Mouse (Mus musculus) adrenal gland, adult (tissue): ENCODE data around the gene Rnase10.
A peak's percentile ranks its signal among the peaks of the same experiment; 100 is the strongest.
"Not testable (repeated sequence)": the region's sequence is repeated elsewhere in the genome, so short reads cannot be mapped to it uniquely, and the experiment has no call there.

Experiments used
- DNase-seq, 2 experiments: peaks; one replicate each; pipeline ENCODE4 v3.0.0; 2022 to 2023; ENCODE audit warnings: low spot score in 1 of 2; ENCODE audit not compliant: inconsistent age in 2 of 2

Rnase10 gene

DNA sequence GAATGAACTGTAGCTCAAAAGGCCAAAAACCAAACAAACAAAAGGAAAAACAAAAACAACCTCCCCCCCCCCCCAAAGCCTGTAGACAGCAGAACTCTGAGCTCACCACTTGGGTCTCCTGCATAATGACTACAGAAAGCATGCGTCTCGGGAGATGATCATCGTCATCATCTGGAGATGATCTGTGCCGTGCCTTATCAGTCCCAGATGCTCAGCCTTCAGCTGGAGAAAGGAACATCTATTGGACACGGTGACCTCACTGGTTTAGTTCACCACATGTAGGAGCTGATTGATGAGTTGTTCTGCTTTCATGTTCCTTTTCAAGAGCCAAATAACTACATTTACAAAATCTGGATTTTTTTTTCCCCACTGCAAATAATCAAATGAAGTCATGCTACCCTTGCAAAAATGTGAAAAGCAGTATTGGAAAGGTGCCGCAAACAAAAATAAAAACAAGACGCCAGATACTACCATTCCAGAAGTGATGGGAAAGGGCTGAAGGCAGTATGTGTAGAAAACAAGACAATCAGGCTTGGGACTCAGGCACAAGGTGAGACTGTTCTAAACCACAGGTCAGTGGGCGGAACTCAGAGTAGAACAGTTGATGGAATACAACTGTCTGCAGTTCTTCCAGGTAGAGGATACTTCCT lies at the start of gene Rnase10:
Gene Rnase10 (plus strand): TSS at position 600 of the 650 bp plus-strand sequence.
- no peak for DNase-seq

DNA sequence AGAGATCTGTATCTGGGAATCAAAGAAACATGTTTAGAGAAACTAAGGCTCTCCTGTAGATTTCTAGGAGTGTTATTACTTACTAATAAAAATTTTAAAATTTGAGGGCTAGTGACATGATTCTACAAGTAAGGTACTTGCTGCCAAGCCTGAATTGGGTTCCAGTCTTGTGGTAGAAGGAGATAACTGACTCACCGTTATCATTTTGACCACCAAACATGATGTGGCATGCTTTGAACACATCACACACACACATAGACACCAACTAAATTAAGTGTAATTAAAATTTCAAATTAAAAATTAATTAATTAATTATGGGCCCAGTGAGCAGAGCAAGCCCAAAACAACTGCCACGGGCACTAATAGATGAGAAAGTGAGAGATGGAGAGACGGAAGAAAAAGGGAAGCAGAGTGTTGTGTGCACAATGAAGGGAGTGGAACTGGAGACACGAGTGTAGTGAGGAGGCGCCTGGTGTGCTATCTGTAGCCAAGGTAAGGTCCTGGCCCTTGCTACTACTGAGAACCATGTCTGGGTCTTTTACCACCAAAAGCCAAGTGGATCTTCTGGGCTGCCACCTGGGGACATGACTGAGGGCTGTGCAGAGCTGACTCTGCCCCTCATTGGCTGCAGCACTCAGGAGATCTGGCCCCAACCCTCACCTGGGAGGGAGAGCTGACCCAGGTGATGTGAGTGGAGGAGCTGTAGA lies 49.1 kb upstream of the Rnase10 start:
- not testable (repeated sequence) for DNase-seq

DNA sequence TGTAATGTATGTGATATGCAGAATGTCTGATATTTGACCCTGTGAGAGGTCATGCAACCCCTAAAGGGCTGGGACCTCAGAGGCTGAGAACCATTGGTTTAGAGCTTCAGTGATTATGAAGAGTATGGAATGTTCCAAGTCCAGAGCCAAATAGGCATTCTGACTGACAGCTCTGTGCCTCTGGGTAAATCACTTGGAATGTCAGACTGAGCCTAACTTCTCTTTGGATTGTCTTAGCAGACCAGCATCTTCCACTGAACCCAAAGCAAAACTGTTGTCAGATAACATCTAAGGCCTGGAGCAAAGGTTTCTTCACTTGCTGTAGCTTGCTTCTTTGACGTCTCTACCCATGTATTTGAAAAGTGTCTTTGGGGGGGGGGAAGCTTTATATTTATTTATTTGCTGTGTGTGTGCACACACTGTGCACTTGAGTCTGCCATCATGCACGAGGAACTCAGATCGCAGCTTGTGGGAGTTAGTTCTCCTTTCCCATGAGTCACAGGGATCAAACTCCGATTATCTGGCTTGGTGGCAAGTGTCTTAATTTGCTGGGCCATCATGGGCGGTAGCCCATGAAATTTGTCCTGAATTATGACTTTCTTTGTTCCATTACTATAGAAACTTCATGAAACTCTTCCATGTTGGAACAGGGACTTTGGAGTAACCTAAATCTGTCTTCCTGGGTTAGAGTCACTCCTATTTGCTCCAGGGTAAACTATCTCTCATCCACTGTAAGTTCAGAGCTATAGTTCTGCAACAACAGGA lies 39.2 kb upstream of the Rnase10 start:
- DNase-seq: no peak

DNA sequence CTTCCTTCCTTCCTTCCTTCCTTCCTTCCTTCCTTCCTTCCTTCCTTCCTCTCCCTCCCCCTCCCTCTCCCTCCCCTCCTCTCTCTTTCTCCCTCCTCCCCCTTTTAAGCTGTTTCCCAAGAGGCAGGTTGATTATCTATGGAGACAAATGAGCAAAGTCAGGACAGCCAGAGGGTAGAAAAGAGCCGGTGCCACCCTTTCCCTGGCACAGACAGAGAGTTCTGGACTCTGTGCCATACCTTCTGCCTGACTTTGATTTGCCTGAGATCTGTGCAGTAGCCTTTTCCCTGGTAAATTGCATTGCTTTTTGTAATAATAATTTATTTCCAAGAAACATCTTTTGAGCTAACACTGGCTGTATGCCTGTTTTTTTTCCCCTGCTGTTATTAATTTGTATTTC lies 38.5 kb upstream of the Rnase10 start:
- DNase-seq: no peak

DNA sequence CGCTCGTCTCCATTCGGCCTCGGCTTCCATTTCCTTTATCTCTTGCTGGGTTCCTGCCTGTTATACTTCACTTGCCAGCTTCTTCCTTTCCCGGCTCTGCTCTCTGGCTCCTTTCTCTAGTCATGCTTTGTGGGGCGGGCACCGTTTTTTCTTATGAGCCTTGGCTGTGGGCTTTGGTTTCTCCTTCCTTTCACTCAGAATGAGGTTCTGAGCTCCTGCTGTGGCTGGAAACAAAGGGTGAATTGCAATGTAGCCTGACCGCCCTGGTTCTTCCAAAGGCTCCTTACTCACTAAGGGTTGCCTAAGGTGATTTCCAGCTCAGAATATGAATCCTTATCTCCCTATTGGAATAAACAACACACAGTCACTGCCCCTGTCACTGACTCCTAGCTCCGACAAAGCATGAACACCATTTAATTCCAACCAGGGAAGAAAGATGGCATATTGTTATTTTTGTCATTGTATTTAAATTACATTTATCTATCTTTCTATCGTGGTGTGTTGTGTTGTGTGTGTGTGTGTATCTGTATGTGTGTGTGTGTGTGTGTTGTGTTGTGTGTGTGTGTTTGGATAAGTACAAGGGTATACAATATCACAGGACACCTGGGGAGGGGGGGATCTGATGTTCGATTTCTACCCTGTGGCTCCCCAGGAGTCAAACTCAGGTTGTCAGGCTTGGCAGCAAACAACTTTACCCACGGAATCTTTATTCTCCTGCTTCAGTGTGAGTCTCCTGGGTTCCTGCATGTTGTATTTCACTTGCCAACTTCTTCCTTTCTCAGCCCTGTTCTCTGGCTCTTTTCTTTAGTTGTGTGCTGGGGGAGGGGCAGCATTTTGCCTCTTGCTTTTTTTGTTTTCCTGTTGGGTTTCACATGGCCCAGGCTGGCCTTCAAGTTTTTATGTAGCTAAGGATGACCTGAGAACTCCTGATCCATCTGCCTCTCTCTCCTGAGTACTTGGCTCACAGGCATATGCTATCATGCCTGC lies 37.7 kb upstream of the Rnase10 start:
- peak in 1 of 2 experiments; percentile 45 for DNase-seq

DNA sequence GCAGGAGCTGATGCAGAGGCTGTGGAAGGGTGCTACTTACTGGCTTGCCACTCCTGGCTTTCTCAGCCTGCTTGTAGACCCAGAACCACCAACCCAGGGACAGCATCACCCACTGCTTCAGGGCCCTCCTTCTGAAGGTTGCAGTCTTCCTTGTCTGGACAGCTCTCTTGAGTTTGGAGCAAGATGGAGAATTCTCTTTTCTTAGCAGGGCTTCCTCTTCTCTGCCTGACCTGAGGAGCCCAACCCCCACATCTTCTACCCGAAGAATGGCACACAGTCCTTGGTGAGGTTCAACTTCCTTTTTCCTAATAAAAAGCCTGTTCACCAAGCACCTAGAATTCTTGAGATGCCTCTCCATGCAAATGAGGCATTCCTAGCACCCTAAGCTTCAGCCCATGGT lies 36.7 kb upstream of the Rnase10 start:
- no peak for DNase-seq

DNA sequence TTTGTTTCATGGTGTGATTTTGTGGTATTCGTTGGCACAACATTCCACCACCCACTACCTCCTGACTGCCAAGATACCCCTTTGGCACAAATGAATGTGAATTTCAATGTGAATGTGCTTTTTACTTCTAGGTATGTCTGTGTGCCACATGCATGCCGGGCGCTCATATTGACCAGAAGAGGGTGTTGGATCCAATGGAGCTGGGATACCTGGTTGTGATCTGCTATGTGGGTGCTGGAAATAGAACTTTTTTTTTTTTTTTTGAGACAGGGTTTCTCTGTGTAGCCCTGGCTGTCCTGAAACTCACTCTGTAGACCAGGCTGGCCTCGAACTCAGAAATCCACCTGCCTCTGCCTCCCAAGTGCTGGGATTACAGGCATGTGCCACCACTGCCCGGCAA lies 34.5 kb upstream of the Rnase10 start:
- DNase-seq: not testable (repeated sequence)

DNA sequence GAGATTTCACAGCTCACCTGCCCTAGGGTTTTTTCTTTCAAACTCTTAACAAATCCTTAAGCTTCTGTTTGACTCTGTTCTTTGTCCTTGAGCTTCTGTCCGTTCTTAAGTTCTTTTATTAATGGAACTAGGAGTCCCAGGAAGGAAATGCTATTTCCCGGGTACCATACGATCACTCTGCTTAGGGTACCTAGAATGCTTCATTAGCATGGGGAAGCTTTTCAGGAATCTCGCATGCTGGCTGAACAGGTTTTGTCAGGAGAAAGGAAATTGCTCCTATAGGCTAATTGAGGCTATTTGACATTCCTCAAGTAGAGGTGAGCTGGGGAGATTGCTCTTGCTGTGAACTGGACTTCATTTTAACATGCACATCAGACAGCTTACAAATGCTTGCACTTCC lies 33.9 kb upstream of the Rnase10 start:
- DNase-seq: no peak

DNA sequence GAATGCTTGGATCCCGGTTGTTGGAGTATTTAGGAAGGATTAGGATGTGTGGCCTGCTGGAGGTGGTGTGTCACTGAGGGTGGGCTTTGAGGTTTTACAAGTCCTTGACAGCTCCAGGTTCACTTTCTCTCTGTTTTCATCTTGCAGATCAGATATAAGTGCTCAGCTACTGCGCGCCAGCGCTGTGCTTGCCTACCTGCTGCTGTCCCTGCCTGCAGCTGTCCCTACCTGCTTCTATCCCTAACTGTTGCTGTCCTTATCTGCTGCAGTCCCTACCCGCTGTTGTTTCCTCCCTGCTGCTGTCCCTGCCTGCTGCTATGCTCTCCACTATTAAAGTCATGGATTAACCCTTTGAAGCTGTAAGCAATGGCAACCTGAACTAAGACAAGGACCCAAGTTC lies 32.5 kb upstream of the Rnase10 start:
- DNase-seq: no peak

DNA sequence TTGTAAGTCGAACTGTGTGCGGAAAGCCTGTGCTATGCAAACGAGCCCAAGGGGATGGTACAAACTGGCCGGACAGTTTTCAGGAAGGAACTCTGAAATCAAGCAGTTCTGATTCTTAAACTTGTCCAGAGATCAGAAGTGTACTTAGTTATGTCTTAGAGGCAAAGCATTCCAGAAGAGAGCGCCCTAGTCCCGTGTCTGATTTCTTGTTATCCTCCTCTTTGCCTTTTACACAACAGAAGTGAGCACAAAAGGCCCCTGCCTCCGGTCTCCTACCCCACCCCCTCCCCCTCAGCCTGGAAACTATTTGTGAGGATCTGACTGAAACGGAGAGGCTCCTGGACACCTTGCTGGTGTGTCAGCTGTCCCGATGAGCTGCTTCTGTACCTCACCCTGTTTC lies 30.9 kb upstream of the Rnase10 start:
- peak in 1 of 2 experiments; percentile 52 for DNase-seq

DNA sequence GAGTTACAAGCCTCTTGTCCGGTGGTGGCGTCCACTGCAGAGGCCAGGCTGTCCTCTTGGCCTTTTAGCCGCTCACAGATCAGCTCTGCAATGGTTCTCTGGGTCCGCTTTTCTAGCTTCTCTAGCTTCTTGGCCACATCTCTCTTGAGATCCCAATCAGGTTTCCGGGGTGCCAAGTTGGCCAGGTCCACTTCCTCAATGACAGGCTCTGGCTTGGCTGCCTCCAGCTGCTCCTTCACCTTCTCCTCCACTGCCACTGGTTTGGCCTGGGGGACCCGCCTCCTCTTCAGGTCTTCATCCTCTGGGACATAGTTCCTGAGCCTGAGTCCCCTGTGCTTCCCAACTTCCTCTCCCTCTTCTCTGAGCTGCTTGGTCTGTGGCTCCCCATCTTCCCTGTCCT lies 29.1 kb upstream of the Rnase10 start:
- DNase-seq: not testable (repeated sequence)

DNA sequence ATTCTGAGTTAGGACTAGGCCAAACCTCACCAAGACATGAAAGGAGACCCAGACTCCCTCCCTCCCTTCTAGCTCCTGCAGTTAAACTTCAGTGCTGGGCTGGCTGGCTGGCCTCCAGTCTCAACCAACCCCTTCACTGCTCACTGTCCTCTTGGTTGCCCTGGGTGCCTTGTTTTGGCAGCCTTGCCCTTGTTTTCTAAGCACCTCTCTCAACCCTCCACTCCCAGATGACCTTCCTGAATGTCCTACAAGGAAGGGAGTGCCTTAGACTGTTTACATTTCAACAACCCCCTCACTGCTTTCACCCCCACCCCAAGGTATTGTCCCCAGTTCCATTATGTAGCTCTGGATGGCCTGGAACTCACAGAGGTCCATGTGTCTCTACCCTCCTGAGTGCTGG lies 27.9 kb upstream of the Rnase10 start:
- no peak for DNase-seq

DNA sequence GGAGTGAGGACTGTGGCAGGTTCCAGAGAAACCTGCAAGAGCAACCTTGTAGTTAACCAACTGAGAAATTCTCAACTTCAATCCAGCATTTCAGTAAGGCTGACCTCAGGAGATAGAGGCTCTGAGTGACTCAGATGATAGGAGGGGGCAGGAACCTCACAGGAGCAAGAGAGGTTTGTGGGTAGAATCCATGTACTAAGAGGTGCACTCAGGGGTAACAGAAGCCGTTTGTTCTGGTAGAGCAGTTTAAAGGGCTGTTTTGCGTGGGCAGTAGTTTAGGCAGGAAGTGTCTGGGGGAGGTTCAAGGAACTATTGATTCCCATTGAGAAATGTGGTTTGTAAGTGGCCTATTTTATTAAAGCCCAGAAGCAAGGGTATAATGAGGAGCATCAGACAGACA lies 26.3 kb upstream of the Rnase10 start:
- no peak for DNase-seq

DNA sequence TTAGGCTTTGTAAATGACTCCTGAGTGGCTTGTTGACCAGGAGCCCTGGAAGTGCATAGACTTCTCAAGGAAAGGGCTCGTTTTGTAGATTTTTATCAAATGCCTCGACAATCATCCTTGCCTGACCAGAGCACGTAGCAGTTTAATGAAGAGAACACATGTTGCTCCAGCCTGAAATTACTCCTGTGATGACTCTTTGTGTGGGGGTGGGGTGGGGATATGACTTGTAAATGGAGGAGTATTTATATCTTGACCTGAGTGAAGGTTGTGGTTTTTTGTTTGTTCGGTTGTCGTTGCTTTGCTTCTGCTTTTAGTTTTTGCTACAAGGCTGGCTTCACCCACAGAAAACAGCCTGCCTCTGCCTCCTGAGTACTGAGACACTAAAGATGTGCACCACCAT lies 25.7 kb upstream of the Rnase10 start:
- DNase-seq: no peak

DNA sequence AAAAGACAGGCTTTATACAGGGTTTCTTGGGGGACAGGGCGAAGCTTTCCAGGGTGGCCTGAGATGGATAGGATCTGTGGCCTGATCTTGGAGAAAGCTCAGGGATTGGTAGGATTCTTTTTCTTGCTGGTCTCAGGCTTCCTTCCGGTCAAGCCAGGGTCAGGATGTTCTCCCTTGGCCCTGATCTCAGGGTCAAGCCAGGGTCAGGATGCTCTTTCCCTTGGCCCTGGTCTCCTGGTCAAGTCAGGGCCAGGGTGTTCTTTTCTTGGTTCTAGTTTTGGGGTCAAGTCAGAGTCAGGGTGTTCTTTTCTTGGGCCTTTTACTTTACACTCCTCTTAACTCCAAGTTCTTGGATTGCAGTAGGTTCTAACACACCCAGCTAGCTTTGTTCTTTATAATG lies 19.9 kb upstream of the Rnase10 start:
- DNase-seq: peak; percentile 54 to 64

DNA sequence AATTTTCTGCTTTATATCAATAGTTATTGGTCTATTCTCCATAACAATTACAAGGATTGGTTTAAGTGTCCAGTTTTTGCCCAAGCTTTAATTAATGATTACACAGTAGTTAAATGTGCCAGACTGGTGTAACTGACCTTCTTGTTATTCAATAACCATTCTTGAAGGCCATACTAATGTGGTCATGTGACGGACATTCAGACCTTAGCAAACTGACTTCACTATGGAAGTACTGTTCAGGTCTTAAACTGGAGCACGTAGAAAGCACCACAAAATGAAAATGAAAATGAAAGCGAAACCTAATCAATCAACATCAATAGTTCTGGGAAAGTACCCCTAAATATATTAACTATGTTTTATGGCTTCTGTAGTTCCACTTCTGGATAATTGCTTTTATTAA lies 16.5 kb upstream of the Rnase10 start:
- peak in 1 of 2 experiments; percentile 22 for DNase-seq

DNA sequence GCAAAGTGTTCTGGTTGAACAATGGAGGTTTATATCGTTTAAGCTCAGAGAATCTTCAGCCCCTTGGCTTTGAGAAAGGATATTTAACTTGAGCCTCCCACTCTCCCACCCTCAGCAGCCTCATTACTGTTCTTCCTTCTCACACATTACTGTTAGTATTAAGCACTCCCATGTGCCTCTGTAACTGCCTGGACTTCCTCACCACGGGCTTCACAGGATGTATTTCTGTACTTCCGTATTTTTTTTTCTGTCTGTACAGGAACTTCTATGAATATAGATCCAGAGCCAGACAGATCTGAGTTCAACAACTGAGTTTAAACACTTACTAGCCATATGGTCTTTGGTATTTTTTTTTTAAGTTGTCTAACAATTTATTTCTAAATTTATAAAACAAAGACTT lies 10.5 kb upstream of the Rnase10 start:
- peak in 1 of 2 experiments; percentile 28 for DNase-seq

DNA sequence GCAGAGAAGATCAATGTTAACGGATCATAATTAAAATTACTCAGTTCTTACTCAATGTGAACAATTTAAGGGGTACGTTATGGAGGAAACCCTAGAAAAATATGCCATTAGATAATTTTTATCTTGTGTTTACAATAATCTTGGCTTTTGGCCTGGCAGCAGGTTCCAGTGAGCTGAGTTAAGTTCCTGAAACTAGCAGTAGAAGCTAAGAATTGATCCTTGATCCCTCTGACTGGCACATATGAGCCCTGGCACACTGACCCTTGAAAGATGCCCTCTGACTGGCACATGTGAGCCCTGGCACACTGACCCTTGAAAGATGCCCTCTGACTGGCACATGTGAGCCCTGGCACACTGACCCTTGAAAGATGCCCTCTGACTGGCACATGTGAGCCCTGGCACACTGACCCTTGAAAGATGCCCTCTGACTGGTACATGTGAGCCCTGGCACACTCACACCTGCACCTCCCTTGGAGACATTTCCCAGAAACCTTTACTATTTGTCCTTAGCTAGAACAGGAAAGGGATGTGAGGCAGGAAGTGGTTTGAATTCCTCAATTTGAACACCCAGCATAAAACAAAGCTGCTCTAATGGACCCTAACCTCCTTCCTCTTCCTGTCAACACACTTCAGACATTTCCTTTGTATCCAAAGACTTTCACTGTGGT lies 9.4 kb upstream of the Rnase10 start:
- DNase-seq: peak in 1 of 2 experiments; percentile 40

DNA sequence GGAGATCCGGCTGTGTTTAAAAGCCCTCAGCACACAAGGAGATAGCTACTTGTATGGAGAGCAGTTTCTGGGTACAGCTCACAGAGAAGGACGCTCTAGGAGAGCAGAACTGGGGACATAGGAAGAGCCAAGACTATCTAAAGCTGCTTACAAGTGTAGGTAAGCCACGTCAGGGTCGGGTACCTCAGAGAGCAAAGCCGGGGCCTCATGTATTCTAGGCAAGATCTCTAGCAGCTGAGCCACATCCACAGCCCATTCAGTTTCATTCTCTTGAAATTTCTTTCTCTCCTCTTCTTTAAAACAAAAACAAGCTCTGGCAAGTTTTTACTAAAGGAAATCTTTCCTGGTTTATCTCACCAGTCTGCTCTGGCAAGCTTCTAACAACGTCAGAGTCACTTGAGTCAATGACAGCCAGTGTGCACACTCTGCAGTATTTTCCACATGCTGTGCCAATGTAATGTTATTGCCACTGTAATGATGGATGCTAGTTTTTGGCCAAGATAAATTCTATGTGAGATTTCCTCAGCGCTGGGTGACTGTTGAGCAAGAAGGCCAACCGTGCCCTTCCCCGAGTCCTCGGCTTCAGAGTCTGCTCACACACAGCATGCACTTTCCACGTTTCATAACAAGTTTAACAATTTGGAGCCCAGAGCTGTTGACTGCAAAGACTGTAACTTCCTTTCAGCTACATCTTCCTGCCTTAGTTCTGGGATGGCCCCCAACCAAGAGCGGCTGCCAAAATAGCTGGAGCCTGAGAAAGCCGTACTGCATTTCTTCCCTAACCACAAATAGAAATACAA lies 563 bp downstream of the Rnase10 start:
- peak; percentile 41 to 90 for DNase-seq
